Mouse (Mus musculus): ENCODE data around the gene Map3k21.

Gene Map3k21

DNA sequence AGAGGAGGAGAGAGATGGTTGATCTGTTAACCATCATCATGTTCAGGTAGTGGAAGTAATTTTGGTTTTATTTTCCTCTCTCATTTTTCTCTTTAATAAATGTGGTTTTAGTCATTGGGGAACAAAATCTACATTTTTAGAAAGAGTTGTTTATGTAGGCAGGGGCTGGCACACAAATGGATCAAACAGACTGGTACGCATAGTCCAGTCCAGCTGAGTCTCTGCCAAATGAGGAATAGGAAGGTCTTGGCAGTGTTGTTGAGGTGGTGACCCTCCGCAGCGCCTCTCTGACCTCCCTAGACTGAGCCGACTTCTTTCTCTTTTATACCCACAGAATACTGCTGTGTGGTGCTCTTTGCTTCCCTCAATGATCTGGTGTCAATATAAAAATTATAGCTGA is 65.7 kb downstream of the Map3k21 start:
- DNase-seq (ENCODE audit: low spot score): no peak

DNA sequence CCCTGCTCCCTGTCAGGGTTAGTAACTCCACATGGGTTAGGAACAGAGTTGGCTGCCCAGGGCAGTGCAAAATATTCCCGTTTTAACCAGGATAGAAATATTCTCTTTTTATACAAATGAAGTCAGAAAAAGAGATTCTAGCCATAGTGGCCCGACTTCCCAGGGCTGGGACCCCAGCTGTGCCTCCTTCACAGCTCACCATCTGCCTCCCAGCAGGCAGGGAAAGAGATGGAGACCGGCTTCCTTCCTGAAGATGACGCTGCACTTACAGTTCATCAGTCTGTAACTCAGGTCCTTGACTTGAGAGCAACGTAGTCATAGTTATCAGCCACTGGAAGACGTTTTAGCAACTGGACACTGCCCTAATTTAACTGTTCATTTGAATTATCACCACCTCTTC is 70.6 kb downstream of the Map3k21 start:
- no peak for DNase-seq (ENCODE audit: low spot score)

DNA sequence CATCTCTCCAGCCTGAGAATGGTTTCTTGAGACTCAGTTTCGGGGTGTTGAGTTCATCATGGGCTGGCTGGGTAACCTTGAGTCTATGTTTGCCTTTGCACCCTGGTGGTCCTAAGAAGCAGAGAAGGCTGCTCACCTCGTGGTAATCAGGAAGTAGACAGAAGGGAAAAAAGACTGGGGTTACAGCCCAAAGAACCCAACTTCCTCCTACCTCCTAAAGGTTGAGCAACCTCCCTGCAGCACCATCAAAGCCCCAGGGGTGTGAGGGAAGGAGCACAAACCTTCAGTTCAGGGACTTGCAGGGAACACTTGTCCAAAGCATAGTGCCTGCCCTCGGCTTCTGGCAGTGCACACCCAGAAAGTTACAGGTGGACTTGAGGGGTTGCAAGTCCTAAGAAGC is 73.3 kb downstream of the Map3k21 start:
- no peak for DNase-seq (ENCODE audit: low spot score)

DNA sequence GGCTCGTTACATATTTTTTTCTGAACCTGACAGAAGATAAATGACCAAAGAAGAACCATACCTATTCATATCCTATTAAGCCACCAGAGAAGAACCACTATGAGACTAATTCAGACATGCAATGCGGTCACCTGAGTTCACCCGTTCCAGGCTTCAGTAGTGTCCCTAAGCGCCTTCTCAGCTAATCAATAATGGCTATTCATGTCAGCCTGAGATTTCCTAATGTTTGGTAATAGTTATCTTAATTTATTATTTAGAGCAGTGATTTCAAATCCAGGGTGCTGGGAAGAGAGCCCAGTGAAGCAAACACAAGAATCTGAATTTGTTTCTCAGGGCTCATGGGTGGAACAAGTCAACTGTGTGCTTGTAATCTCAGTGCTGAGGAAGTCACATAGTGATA is 73.9 kb downstream of the Map3k21 start:
- no peak for DNase-seq (ENCODE audit: low spot score)

DNA sequence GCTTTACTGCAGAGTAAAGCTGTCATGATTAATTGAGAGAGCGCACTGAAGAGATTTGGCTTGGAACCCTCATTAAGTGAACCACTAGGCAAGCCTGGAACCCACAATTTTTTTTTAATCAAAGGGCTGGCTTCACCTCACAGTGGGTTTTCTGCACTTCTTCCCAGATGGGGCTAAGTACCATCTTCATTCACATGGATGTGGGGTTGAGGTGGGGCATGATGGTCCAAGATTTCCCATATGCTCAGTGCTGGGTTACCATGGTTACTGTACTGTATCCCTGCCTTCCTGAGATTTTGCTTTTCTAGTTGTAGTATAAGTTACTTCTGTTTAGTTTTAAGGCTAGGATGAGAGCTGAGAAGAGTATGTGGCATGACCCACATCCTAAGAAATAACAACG is 75.1 kb downstream of the Map3k21 start:
- no peak for DNase-seq (ENCODE audit: low spot score)

DNA sequence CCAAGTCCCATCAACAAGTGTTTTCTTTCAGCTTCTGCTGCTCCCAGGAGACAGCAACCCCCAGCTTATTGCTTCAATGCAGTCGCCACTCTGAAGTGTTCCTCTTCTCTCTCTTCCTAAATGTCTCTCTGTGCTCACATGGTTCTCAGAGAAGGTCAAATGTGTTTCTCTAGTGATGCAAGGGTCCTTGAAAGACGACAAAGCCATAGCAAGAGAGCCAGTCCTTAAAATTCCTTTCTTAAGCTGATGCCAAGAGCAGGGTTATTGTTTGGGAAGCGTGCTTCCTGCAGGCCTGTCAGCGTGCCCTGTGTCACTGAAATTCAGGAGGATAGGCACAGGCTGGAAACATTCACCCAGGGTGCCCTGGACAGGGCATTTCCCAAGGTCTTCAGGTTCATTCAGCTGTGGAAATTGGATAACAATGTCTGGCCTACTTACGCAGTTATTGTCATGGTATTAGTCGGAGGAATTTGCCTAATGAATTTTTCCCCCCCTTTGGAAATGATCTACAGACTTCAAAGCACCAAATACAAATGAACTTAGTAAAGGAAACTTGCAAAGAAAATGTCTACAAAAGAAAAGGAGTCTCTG is 76.8 kb downstream of the Map3k21 start:
- DNase-seq (ENCODE audit: low spot score): no peak

DNA sequence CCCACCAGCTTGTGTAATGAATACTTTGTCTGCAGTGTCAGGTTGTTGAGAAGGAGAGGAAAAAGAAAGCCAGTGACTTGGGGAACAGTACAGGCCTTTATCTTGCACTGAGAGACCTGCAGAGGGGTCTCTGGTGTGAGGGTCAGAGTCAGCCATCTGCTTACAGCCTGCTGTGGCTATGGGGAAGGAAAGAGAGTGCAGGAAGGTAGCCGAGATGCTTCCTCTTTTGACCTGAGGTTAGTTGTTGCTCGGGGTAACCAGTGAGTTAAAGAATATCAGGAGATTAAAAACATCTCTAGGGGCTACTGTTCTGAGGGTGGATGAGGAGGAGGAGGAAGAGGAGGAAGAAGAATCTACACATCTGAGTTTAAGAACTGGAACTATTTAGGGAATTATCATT is 77.7 kb downstream of the Map3k21 start:
- DNase-seq (ENCODE audit: low spot score): no peak

DNA sequence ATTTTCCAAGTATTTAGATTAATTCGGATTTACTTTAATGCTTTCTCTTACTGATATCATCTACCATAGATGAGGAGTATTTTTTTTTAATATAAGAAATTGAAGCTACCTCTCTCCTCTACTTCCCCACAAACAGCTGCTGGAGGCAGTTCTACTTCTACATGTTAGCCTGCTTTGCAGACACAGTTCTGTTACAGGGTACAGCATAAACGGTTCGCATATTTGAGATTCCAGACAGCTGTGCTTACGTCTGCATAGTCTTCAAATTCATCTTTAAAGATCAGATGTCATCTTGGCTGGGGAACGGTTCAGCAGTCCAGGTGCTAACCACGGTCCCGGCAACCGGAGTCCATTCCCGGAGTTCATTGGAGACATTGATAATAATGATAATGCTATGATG is 83.4 kb downstream of the Map3k21 start:
- DNase-seq (ENCODE audit: low spot score): no peak

DNA sequence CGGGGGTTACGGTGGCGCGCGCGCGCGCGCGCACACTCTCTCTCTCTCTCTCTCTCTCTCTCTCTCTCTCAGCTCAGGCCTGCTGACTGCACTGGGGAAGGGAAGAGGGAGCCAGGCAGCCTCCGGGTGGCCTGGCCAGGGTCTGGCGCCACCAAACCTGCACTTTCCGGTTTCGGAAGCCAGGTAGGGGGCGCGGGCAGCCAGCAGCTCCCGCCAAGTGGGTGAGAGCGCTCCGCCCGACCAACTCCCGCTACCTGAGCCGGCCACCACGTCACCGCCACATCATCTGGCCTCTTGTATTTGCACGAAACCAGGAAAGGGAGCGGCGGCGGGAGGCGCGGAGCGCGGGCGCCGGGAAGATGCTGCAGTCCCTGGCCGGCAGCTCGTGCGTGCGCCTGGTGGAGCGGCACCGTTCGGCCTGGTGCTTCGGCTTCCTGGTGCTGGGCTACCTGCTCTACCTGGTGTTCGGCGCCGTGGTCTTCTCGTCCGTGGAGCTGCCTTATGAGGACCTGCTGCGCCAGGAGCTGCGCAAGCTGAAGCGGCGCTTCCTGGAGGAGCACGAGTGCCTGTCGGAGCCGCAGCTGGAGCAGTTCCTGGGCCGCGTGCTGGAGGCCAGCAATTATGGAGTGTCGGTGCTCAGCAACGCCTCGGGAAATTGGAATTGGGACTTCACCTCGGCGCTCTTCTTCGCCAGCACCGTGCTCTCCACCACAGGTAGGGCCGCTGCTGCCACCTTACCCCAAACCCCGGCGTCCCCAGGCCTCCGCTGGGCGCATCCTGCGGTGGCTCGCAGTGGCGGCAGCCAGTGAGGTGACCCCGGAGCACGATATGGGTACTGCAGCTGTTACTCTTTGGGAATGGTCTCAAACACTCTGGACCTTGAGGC is 85.1 kb downstream of the Map3k21 start, which contains the start of gene Kcnk1:
Gene Kcnk1, plus strand, starts transcription at position 70 of the 886 bp plus-strand sequence.
- no peak for DNase-seq (ENCODE audit: low spot score)

DNA sequence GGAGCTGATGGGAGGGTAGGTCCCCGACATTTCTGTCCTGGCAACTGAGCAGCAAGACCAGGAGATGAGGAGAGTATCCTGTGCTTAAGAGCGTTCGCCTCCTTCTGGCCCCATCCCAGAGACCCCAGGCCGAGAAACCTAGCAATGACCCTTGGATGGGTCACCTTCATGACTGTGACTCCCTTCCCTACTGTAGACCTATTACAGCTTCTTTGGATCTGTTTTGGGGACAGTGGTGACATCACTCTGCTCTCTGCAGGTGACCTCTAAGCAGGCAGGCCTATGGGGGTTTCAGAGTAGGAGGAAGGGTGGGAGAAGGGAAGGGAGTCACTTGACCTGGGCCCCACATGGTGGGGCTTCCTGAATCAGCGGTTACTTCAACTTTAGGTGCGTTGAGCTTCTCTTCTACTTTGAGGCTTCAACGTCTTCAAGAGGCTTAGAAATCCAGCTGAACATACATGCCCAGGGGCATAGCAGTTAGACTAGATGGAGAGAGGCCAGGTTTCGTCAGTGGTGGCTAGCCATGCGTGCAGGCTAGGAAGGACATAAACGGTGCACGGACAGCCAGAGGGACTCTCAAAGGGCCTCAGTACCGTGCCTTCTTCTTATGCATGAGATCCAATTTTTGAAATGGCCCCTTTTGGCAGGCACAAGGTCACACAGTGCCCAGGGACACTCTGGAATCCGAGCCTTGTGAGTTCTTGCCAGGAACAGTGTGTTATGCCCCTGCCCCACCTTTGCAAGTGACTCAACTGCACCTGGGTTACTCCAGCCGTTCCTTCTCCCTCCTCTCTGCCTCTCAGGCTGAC is 86.0 kb downstream of the Map3k21 start:
- no peak for DNase-seq (ENCODE audit: low spot score)

DNA sequence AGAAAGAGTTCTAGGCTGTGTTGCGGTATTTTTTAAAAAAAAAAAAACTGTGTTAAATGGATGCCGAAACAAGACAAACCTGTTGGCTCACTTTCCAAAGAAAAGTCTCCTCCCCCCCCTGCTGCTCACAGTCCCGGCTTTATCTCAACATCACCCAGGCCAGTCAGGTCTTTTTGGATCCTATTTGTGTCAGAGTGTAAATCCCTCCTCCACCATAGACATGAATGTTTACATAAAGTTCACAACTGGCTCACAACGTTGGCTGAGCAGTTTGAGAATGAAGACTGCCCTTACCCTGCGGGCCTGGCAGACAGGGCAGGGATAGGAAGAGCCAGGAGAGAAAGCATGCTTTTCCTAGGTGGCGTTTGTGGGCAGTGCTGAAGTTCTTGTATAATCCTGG is 86.7 kb downstream of the Map3k21 start:
- no peak for DNase-seq (ENCODE audit: low spot score)
